Mouse (Mus musculus) left cerebral cortex, adult 9 months (tissue): Measurements from ENCODE around the gene Rabgap1l.
A peak's percentile ranks its signal among the peaks of the same experiment; 100 is the strongest.

Source experiments
- DNase-seq, 2 experiments: peaks; one replicate each; pipeline ENCODE4 v3.0.0; 2022; ENCODE audit warnings: low spot score in 2 of 2

Rabgap1l gene

DNA sequence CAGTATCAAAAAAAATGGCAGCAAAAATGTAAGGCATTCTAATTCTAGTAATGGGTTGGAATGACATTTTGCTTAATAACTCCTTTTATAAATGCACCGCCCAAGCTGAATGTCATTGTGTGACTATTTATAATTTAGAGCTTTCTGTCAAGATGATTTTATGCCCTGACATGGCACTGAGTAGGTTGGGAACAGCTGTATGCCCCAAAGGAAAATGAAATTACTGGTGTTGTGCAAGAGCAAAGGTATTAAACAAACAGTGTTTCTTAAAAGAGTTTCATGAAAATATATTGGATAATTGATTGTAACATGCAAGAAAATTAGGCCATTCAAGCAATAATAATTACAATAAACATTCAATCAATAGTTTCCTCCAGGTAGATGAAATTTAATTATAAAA, 198.4 kb downstream of the Rabgap1l start:
- no peak for DNase-seq

DNA sequence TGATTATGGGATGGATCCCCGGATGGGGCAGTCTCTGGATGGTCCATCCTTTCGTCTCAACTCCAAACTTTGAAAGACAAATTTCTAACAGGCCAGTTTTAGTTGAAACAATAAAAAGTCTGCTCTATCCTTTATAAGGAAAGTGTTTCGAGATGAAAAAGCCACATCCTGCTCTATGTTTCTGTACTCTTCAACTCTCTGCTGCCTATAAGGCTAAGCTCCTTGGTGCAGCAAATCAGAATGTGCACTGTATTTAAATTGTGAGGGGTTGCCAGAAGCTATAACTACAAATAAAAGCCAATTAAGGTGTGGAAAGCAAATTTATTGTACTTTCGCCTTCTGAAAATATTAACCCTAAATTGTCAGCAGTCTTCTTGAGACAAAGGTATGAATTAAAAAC, 198.9 kb downstream of the Rabgap1l start:
- no peak for DNase-seq

DNA sequence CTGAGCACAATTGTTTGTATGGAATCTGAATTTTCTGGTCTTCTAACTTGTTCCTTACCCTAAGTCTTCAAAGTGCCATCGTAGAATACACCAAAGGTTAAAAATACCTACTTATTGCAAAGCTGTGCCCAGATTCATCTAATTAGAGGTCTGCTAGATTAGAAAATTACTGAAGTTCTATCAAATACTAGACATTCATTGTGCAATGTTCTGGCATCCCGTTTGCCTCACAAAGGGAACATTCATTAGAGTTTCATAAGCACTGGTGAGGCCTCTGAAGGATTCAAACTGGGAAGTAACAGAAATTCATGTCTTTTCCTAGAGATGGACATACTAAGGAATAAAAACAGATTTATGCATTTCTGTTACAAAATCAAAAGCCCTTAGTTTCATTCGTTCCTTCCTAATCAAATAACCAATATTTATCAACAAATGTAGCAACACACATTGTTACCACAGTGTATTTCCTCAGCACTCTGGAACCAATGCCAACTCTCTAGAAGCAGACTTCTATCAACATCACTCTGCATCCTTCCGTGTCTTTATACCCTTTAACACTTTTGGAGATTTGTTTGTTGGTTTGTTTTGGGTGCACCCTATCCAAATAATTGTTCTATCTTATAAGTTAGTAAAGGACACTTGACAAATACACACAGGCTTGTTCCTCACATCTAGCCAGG, 204.0 kb downstream of the Rabgap1l start:
- no peak for DNase-seq

DNA sequence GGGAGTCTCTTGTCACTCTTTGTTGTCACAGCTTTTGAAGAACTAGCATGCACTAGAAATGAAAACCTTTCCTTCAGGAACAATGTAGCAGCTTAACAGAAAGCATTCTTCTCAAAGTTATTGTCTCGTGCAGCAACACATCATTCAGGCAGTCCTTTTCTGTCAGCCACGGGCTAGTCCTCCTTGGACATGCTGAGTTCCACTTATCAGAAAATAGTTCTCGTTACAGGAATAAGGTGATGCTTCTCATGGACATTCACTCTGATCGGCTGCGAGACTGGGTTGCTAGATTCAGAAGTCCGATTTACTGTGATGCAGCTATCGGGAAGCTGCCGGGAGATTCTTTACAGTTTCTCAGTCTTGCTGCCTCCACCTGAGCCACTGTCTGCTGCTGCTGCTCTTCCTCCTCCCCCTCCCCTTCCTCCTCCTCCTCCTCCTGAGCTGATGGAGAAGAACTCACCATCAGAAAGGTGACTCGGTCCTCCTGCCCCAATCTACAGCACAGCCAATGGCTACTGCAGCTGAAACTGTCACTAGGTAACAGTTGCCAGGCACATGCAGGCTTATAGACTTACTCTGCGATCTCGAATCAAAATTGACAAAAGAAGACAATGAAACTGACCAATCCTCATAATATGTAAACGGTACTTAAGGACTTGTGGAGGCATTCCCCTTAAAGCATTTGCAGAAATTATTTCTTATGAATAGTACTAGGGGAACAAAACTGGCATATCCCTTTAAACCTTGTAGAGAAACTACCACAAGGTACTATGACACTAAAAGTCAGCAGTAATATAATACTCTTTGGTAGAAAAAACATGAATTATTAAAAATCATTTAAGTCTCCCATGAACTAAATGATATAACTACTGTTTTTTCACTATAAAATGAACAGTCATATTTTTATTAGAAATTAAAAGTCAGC, 213.4 kb downstream of the Rabgap1l start:
- no peak for DNase-seq

DNA sequence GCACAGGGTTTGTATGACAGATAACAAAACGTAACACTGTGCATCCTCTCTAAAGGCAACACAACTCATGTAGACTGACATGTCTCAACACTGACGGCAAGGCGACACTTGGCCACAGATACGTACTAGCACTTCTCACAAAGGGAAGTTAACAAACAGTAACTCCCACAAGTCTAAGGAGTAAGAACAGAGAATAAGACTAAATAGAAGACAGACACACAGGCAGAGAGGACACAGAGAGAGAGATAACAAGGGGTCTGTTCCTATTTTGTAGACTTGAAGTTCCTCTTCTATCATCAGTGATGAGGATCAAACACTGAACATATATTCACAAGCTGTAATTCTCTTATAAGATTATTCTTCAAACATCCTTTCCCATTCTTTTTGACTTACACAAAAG, 216.9 kb downstream of the Rabgap1l start:
- DNase-seq = no peak

DNA sequence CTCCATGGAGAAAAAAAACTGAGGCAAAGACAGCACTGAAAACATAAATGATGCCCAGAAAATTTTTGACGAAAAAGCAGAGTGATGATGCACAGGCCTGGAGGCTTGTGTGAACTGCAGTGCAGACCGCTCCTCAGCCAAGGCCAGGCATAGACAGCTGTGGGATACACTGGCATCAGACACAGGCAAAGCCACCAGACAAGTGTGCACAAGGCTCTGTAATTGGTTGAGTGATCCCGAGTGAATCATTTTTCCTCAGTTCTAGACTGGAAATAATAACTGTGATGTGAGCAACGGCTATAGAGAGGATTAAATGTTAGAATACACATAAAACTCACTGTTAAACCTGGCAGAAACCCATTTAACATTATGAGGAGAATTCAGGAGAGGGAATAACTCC, 219.0 kb downstream of the Rabgap1l start:
- DNase-seq = no peak

DNA sequence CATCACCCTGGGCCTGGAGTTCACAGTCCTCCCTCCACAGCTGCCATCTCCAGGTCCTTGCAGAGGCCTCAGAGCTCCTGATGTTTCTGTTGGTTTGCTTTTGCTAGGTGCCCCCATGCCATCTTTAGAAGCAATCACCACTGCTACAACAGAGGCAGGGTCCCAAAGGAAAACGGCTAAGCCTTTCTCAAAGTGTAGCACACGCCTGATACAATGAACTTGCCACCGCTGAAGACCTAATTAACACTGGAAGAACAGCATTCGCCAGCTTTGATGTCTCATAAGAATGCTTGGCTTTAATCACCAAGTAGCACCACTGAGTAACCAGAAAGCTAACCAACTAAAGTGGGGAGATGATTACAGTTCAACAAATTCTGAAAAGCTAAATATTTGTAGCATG, 226.6 kb downstream of the Rabgap1l start:
- DNase-seq = no peak

DNA sequence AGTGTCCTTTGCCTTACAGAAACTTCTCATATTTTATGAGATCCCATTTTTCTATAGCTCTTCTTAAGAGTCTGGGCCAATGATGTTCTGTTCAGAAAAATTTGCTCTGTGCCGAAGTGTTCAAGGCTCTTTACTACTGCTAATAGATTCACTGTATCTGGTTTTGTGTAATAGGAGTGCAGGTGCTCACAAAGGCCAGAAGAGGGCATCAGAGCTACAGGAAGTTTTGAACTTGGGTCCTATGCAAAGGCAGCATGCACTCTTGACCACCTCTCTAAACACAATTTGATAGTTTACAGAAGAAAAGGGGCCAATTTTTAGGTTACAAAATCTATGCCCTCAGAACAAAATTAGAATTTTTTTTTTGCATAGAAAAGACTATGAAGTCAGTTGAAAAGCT, 231.6 kb downstream of the Rabgap1l start:
- DNase-seq = no peak

DNA sequence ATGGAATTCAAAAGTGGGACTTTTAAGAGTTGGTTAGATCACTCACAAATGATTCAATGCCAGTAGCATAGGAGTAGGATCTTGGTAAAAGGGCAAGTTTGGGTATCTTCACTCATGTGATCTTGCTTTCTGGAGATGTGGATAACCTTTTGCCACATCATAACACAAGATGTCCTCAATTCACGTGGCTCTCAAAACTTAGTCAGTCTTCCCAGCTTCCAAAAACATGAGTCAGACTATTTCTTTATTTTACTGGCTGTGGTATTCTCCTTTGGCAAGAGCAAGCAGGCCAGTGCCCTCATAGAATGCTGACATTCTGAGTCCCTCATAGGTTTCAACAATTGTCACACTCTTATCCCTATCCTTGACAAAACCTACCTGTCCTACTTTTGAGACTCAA, 242.4 kb downstream of the Rabgap1l start:
- no peak for DNase-seq

DNA sequence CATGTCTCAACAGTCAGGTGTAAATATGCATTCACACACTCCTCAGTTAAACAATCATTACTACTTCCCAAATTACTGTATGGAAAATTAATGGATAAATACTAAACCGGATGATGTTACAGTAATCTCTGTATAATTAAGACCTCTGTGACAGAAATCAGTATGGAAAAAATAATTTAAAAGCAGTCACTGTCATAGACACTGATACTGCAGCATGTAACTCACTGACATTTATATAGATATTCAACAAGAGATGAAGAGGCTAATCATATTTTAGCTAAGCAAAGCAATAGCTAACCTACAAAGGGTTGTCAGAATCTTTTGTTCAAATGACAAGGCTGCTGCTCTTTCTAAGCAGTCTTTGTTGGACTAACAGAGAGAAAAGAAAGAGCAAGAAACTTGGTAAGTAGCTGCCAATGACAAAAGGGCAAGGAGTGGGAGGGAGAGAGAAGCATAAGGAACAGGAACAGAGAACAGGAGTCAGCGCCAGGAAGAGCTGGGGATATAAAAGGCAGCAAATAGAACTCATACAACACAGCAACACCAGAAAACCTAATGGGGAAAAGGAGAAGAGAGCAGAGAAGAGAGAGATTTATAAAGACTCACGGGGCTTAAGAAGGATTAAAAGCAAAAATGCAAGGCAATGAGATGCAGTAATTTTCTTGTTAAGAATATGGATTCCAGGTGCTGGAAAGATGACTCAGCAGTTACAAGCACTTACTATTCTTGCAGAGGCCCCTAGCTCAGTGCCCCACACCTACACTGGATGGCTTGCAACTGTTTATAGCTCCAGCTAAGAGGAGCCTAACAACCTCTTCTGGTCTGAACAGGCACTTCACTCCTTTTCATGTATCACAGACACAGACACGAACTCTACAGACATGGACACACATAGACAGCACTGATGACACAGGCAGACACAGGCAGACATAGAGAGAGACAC, 244.8 kb downstream of the Rabgap1l start:
- peak; percentile 70 to 74 for DNase-seq

DNA sequence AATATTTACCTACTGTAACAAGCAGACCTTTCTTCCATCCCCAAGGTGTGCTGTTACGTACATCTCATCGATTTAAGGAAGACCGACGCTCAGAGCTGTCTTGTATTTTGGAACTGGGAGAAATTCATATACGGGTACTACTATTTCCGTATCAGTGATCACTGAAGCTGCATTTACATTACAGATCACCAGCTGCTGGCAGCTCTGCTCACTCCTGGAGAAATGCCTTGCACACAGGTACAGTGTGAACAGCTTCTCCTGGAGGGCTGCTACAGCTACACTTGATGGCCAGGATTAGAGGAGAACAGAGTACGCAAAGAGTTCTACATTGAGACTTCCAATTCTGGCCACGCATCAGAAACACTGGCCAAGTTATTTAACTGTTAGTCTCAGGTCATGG, 257.4 kb downstream of the Rabgap1l start:
- DNase-seq = no peak

DNA sequence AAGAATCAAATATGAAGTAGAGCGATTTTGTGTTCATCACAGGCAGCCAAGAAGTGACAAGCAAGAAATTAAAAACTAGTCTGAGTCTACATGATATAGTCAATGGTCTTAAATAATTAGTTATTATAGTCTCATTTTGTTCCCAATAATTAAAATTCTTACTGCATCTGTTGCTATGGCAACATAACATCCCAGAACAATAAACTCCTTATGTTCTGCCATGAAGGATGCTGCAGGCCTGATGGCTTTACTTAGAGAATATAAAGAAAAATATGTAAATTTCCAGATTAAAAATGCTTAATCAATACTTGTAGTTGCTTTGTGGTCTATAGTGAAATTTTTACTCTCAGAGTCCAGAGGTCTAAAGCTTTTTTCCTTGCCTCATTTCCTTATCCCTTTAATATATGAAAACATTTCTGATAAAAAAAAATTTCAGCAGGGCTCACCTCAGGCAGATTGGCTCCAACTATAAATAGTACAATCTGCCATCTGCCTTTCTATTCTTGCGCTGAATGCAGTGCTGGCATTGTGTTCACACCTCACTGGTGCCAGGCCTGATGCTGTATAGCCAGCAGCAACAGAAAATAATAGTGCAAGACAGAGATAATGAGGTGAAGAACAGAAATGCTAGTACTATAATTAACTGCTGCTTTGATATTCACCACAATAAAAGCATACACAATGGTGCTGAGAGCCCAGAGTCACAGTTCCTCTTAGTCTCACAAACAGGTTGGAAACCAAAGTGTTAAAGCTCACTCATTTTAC, 258.3 kb downstream of the Rabgap1l start:
- DNase-seq = peak; percentile 28 to 67

DNA sequence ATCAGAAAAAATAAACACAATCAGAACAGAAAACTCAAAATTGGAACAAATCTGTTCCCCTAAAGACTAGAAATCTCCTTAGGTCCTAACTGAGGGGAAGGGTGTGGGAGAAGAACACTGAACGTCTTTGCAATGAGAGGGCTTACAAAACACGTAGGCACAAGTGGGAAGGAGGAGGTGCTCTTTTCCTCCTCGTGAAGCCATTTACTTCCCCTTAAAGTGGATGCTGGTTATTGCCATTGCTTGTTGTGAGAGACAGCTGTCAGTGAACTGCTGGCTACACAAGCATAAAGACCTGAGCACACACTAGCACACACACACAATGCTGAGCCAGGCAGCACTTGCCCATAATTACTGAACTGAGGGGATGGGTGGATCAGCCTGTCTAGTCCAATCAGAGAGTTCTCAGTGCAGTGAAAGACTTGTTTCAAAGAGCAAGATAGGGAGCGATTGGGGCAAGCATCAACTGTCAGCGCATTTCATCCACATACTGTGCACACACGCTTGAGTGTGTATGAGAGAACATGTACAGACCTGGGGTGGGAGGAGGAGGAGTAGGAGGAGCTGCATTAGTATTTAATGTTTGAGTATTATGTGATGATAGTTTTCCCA, 259.7 kb downstream of the Rabgap1l start:
- no peak for DNase-seq

DNA sequence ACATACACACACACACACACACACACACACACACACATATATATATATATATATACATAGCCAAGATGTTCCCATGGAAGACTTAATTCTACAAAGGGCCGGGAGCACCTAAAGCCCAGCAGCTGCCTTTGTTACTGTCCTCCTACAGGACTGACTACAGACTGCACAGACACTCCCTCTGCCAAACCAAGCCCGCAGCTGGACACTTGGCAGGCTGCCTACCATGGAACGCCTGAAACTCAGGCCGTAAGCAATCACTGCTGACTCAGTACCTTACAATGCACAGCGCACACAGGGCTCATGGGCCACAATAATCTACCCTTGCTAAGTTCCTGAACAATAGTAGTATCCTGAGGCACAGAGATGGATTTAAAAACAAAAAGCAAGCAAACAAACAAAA, 261.6 kb downstream of the Rabgap1l start:
- peak in 1 of 2 experiments; percentile 69 for DNase-seq

DNA sequence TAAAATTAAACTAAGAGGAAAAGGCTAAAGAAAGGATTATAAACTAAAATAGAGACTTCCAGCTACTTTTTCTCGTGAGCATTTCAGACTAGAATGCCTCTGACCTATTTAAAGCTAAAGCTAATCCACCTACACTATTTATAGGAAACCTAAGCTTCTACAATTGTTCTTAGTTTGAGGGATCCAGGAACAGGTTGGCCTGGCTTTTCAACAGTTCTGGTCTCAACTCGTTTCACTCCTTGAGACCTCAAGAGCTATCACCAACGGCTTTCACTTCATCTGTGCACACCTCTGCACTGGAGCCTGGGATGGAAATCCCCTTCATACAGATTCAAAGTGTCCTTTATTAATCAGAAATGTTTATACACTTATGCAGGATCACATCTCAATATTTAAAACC, 271.1 kb downstream of the Rabgap1l start:
- no peak for DNase-seq

DNA sequence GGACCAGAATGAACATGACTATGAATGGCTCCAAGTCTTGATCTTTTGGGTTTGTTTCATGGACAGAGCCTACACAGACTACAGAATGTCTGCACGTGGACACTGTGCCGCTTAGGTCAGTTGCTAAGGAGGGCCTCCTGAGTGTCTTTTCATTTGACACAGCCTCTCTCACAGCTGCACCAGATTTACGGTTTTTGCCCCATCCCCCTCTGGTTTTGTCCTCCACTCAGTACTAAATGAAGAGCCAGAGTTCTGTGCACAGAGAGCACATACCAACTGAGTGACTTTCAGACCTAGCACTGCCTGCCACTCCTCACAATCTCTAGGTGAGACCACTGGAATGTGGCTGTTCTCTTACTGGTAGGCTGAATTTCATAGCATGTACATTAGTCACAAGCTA, 272.3 kb downstream of the Rabgap1l start:
- no peak for DNase-seq

DNA sequence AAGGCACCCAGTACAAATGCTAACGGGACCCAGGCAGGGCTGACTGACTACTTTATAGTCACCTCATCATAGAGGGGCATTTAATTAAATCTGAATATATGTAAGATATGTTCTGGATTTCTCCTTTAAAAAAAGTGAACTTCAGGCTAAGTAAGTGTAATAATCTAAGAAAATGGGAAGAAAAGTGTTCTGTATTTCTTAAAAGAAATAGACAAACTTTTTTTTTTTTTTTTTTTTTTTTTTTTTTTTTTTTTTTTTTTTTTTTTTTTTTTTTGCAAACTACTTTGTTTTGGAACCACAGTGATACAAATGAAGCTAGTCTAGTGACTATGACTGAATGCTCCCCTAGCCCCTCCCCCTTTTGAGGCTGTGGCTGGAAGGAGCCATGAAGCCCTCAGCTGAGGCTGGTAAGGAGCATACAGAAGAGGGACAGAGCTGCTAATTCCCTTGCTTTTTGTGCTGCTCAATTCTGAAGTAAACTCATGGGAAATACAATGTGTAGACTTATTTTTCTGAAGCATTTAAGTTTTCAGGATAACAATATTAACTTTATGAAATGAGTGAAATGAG, 273.0 kb downstream of the Rabgap1l start:
- no peak for DNase-seq

DNA sequence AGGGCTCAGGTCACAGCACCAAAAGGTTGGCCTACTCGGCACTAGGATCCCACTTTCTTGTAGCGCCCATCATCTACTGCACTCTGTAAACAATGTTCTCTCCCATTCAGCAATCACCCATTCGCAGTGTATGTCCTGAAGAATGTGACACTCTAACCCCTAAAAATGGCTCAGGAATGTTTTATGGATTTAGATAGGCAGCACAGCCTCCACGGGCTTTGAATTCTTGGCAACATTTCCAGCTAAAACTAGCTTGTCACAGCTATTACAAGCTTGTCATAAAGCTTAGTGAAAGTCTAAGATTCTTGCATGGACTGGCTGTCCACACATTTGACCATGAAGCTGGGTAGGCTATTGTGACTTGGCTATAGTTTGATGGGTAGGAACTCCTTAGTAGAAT, 274.5 kb downstream of the Rabgap1l start:
- DNase-seq = no peak

DNA sequence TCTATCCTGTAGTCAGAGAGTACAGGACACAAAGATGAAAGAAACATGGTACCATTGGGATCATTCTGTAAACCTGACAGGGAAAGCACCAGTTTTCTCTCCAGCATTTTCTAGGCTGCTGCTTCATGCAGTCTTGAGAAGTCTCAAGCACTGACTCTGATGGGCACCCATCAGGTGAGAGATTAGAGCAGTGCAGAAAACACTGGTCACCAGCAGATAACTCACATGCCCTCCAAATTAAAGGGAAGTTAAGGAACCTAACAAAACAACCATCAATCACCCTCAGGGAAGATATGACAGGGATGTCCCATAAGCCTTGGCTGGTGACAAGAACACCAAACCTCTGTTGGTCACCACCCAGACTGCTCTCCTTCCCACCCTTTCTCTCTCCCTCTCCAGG, 285.2 kb downstream of the Rabgap1l start:
- DNase-seq = no peak

DNA sequence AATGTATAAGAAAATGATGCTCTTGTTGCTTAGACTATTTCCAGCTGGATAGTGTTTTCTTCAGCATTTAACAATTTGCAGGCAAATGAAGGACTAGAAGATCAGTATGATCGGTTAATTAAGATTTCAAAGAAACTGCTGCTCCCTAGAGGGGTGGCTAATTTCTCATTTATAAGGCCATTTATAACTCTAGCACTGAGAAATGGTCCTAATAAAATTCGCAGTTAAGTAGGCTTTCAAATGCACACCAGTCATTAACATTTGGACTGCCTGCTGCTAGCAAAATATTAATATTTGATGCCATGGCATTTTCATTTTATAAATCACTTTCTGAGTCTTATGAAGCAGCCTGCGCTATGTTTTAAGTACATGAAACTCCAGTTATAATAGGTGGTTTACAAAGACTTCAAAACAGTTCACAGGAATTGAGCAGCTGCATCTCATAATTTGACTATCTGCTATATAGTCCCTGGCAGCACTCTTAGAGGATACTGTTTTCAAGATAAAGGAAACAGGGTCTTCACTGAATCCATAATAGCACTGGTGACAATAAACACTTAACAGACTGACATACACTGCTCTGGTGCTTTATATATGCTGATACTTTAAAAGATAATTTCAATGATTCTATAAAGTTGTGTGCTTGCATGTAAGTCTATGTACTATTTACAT, 296.0 kb downstream of the Rabgap1l start:
- no peak for DNase-seq
